Mouse (Mus musculus): ENCODE data around the gene Hspa1b. TPM values are rescaled to one million over a fixed set of nuclear protein-coding genes. Genes with fewer than 3 reads are reported as not detected.
"Not testable (repeated sequence)": the region's sequence is repeated elsewhere in the genome, so short reads cannot be mapped to it uniquely, and the experiment has no call there.

Gene Hspa1b
- total RNA-seq, 2 experiments from 2014 or later: 28.5 to 62.5 TPM

DNA sequence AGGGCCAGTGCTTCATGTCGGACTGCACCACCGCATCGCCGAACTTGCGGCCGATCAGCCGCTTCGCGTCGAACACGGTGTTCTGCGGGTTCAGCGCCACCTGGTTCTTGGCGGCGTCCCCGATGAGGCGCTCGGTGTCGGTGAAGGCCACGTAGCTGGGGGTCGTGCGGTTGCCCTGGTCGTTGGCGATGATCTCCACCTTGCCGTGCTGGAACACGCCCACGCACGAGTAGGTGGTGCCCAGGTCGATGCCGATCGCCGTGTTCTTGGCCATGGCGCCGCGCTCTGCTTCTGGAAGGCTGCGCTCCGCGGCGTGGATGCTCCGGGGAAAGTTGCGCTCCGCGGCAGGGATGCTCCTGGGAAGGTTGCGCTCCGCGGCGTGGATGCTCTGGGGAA lies 306 bp downstream of the Hspa1b start:
- ATAC-seq (replicated peaks; ENCODE audit: low FRiP score, low TSS enrichment, poor library complexity, severe bottlenecking): peak; percentile 18

DNA sequence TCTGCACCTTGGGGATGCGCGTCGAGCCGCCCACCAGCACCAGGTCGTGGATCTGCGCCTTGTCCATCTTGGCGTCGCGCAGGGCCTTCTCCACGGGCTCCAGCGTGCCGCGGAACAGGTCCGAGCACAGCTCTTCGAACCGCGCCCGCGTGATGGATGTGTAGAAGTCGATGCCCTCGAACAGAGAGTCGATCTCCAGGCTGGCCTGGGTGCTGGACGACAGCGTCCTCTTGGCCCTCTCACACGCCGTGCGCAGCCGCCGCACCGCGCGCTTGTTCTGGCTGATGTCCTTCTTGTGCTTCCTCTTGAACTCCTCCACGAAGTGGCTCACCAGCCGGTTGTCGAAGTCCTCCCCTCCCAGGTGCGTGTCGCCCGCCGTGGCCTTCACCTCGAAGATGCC lies 1.1 kb downstream of the Hspa1b start:
- not testable (repeated sequence) for ATAC-seq (replicated peaks; ENCODE audit: low FRiP score, low TSS enrichment, poor library complexity, severe bottlenecking)

DNA sequence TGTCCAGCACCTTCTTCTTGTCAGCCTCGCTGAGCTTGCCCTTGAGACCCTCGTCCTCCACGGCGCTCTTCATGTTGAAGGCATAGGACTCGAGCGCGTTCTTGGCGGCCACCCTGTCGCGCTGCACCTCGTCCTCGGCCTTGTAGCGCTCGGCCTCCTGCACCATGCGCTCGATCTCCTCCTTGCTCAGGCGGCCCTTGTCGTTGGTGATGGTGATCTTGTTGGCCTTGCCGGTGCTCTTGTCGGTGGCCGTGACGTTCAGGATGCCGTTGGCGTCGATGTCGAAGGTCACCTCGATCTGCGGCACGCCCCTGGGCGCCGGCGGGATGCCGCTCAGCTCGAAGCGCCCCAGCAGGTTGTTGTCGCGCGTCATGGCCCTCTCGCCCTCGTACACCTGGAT lies 1.7 kb downstream of the Hspa1b start:
- not testable (repeated sequence) for ATAC-seq (replicated peaks; ENCODE audit: low FRiP score, low TSS enrichment, poor library complexity, severe bottlenecking)

- no peak for ATAC-seq (replicated peaks; ENCODE audit: low FRiP score, low TSS enrichment, poor library complexity, severe bottlenecking)
Observed at GRCm38 (mm10) chr17:34956340-34956739, 2.7 kb downstream of the Hspa1b start.

DNA sequence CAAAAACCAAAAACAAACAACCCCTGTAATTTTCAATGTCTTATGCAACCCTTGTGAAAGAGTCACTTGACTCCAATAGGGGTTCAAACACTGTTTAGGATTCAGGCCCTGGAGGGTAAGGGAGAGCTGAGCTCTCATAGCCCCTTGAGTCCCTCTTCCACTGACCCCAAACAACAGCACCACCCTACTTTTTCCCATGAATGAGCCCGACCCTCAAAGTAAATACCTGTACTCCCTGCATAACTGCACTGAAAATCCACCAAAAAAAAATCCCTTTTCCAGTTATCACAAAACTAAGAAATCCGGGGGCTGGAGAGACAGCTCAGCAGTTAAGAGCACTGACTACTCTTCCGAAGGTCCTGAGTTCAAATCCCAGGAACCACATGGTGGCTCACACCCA lies 3.2 kb downstream of the Hspa1b start:
- ATAC-seq (replicated peaks; ENCODE audit: low FRiP score, low TSS enrichment, poor library complexity, severe bottlenecking): no peak

DNA sequence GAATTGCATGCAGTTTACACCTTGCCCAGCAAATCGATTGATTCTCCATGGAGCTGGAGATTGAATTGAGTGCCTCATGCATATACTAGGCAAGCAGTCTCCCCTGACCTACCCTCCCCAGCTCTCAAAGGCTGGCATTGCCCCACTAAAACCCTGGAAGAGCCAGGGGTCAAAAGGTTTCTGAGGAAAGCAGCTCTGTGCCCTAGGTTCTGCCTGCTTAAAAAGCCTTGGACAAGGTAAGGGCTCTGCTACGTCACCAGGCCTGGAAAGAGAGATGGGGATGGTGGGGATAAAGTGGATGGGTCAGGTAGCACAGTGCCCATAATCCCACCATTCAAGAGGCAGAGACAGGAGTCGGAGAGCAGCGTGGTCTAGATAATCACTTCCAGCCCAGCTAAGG lies 4.2 kb downstream of the Hspa1b start:
- ATAC-seq (replicated peaks; ENCODE audit: low FRiP score, low TSS enrichment, poor library complexity, severe bottlenecking): no peak

DNA sequence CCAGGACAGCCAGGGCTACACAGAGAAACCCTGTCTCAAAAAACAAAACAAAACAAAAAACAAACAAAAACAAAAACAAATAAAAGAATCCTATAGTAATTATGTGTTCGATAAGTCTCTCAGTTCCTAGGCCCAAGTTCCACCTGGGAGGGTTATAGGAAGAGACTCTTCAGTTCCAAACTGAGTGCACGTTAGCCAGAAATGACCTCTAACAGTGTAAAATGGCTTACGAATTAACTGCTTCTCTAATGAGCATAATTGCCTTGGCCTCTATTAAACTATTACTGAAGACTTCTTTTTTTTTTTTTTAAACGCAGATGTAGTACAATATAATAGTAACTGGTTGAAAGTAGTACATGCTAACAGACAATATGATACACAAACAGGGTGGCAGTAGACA lies 5.1 kb downstream of the Hspa1b start:
- no peak for ATAC-seq (replicated peaks; ENCODE audit: low FRiP score, low TSS enrichment, poor library complexity, severe bottlenecking)

GRCm38 (mm10) chr17:34953258-34953657 lies 5.8 kb downstream of the Hspa1b start:
- no peak for ATAC-seq (replicated peaks; ENCODE audit: low FRiP score, low TSS enrichment, poor library complexity, severe bottlenecking)

DNA sequence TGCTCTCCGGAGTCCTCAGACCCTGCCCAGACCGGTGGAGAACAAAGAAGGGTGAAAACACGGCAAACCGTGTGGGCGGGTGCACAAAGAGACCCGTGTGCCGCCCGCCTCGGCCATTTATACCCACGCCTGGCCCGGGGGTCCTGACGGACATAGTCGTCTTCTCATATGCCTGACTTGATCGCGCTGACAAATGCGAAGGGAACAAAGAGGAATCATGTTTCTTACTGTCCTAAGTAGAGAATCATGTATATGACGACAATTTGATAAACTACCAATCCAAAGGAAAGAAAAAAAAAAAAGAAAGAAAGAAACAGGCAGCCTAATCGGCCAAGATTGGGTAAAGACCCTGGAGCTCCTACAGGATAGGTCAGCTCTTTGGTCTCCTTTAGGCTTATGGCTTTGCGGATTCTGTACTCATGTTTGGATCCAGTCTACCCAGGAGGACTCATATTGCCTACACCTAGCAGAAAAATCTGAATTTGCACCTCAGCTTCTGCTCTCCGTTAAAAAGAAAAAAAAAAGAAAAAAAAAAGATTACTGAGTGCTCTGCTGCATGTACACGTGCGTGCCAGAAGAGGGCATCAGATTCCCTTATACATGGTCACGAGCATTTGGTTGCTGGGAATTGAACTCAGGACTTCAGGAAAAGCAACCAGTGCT lies 6.5 kb downstream of the Hspa1b start:
- ATAC-seq (replicated peaks; ENCODE audit: low FRiP score, low TSS enrichment, poor library complexity, severe bottlenecking): peak; percentile 67

GRCm38 (mm10) chr17:34951636-34952377 lies 7.2 kb downstream of the Hspa1b start:
- ATAC-seq (replicated peaks; ENCODE audit: low FRiP score, low TSS enrichment, poor library complexity, severe bottlenecking): peak; percentile 17

- no peak for ATAC-seq (replicated peaks; ENCODE audit: low FRiP score, low TSS enrichment, poor library complexity, severe bottlenecking)
Observed at GRCm38 (mm10) chr17:34950514-34951455, 8.3 kb downstream of the Hspa1b start.

DNA sequence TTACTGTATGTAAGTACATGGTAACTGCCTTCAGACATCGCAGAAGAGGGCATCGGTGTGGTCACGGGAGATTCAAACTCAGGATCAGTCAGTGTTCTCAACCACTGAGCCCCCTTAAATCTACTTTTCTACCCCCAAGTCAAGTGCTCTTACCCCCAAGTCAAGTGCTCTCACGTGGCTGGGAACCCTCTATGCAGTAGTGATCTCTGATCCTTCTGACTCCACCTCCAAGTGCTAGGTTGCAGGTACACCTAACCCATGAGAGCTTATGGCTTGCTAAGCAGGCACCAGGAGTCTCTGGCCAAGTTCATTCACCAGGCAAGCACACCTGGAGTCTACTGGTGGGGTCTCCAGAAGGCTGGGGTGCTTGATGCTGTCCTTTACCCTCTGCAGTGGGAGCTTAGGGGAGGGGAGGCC lies 9.5 kb downstream of the Hspa1b start:
- no peak for ATAC-seq (replicated peaks; ENCODE audit: low FRiP score, low TSS enrichment, poor library complexity, severe bottlenecking)

DNA sequence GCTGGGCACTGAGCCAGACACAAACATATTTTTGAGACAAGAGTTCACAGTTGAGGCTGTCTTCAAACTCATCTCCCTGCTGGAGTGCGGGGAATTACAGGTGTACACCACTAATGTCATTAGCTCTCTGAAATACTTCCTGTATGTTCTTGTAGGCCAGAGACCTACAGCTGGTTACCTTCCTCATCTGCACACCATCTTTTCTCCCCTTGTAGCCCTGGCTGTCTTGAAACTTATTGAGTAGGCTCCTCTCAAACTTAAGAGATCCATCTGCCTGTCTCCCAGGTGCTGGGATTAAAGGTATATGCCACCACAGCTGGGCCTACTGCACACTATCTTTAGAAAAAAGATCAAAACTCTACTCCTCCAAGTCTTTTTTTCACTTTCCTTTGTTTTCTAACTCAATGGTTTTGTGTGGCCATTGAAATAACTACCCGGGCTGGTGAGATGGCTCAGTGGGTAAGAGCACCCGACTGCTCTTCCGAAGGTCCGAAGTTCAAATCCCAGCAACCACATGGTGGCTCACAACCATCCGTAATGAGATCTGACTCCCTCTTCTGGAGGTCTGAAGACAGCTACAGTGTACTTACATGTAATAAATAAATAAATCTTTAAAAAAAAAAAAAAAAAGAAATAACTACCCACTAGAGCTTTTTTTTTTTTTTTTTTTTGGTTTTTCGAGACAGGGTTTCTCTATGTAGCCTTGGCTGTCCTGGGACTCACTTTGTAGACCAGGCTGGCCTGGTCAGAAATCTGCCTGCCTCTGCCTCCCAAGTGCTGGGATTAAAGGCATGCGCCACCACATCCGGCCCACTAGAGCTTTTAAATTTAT lies 10.1 kb downstream of the Hspa1b start:
- not testable (repeated sequence) for ATAC-seq (replicated peaks; ENCODE audit: low FRiP score, low TSS enrichment, poor library complexity, severe bottlenecking)

- ATAC-seq (replicated peaks; ENCODE audit: low FRiP score, low TSS enrichment, poor library complexity, severe bottlenecking): no peak
Observed at GRCm38 (mm10) chr17:34947606-34948005, 11.4 kb downstream of the Hspa1b start.

DNA sequence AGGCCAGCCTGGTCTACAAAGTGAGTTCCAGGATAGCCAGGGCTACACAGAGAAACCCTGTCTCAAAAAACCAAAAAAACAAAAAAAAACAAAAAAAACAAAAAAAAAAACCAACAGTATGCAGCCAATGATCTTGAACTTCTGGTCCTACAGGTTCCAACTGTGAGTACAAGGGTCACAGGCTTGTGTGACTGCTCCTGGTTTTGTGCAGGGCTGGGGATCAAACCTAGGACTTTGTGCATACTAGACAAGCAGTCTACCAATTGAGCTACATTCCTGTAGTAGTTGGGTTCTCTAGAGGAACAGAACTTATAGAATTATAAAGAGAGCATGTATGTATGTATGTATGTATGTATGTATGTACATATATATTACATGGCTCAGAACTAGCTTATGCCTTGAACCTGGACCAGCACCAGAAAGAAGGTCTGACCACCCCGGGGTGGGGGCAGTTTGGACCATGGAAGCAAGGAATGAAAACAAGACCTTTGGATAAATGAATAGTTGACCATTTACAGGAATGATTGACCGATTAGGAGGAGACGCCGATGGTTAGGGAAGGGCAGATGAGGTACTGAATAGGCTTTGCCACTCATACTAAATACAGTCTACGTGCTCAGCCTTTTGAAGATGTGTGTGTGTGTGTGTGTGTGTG lies 12.4 kb downstream of the Hspa1b start:
- no peak for ATAC-seq (replicated peaks; ENCODE audit: low FRiP score, low TSS enrichment, poor library complexity, severe bottlenecking)

DNA sequence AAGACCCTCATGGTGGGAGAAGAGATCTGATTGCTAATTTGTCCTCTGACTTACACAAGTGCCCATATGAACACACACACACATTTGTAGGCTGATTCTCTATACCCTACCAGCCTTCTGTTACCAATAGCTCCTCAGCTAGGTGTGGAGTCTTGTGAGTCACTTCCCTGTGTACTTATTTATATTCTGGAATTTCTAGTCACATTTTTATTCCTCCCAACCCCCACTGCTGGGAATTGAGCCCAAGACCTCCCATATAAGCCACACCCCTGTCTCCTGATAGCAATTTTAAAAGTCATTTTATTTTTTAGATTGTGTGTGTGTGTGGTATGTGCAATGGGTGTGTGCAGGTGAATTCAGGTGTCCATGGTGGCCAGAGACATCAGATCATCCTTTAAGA lies 14.7 kb downstream of the Hspa1b start:
- ATAC-seq (replicated peaks; ENCODE audit: low FRiP score, low TSS enrichment, poor library complexity, severe bottlenecking): no peak

DNA sequence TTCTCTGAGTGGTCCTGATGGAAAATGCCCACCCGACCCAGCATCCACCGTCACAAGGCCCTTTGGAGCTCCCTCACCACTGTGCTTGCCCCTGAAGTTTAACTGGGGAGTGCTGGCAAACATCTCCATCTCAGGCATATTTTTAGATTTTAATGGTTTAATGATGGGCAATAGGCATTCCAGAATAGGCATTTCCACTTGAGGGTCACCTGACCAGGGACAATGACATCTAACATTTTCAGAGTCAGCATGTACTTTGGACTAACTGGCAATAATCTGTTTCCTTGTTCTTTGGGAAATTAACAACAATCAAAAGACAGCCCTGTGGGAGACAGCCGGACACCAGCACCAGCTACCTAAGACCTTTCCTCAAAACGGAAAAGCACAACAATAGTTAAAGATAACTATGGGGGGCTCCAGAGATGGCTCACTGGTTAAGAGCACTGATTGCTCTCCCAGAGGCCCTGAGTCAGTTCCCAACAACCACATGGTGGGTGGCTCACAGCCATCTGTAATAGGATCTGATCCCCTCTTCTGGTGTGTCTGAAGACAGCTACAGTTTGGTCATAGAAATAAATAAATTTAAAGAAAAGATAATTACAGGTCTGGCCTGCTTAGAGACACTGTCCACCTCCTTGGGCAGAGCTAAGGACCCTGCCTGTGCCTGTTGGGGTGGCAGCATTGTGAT lies 15.8 kb downstream of the Hspa1b start:
- ATAC-seq (replicated peaks; ENCODE audit: low FRiP score, low TSS enrichment, poor library complexity, severe bottlenecking): no peak

GRCm38 (mm10) chr17:34941344-34942041 lies 17.5 kb downstream of the Hspa1b start:
- peak; percentile 66 for ATAC-seq (replicated peaks; ENCODE audit: low FRiP score, low TSS enrichment, poor library complexity, severe bottlenecking)

Data from megakaryocyte-erythroid progenitor cell, adult 5-6 weeks (primary cell).